Mouse (Mus musculus) cerebellum, adult 8-10 months (tissue): Measurements from ENCODE around the gene Specc1.

Experiments
- DNase-seq: peaks from one replicate; pipeline ENCODE4 v3.0.0; 2022

Gene Specc1

GRCm38 (mm10) chr11:62051487-62051886, 94.9 kb downstream of the Specc1 start:
- no peak for DNase-seq

GRCm38 (mm10) chr11:62053928-62054327, 97.4 kb downstream of the Specc1 start:
- no peak for DNase-seq

GRCm38 (mm10) chr11:62064565-62064964, 108.0 kb downstream of the Specc1 start:
- DNase-seq = no peak

- no peak for DNase-seq
These were observed 109.1 kb downstream of the Specc1 start for GRCm38 (mm10) chr11:62065655-62066054.

- no peak for DNase-seq
These were observed 113.0 kb downstream of the Specc1 start for GRCm38 (mm10) chr11:62069554-62069953.

- peak; percentile 57 for DNase-seq
These were observed 113.6 kb downstream of the Specc1 start for GRCm38 (mm10) chr11:62070206-62070605.

- DNase-seq = no peak
These were observed 115.8 kb downstream of the Specc1 start for GRCm38 (mm10) chr11:62072406-62072805.

- DNase-seq = no peak
These were observed 117.1 kb downstream of the Specc1 start for GRCm38 (mm10) chr11:62073575-62074140.

- DNase-seq = no peak
These were observed 118.0 kb downstream of the Specc1 start for GRCm38 (mm10) chr11:62074578-62074977.

- no peak for DNase-seq
These were observed 118.5 kb downstream of the Specc1 start for GRCm38 (mm10) chr11:62075071-62075470.

- no peak for DNase-seq
These were observed 119.0 kb downstream of the Specc1 start for GRCm38 (mm10) chr11:62075551-62075950.

GRCm38 (mm10) chr11:62076345-62077156, 120.0 kb downstream of the Specc1 start:
- DNase-seq = peak; percentile 70

- DNase-seq = no peak
These were observed 120.7 kb downstream of the Specc1 start for GRCm38 (mm10) chr11:62077157-62077865.

GRCm38 (mm10) chr11:62078371-62078770, 121.8 kb downstream of the Specc1 start:
- no peak for DNase-seq

GRCm38 (mm10) chr11:62079100-62079857, 122.7 kb downstream of the Specc1 start:
- DNase-seq = no peak

- no peak for DNase-seq
These were observed 123.9 kb downstream of the Specc1 start for GRCm38 (mm10) chr11:62080476-62080875.

- no peak for DNase-seq
These were observed 130.1 kb downstream of the Specc1 start for GRCm38 (mm10) chr11:62086648-62087047.

GRCm38 (mm10) chr11:62087051-62087450, 130.5 kb downstream of the Specc1 start:
- DNase-seq = no peak

- no peak for DNase-seq
These were observed 132.1 kb downstream of the Specc1 start for GRCm38 (mm10) chr11:62088651-62089050.

GRCm38 (mm10) chr11:62090321-62090720, 133.8 kb downstream of the Specc1 start:
- DNase-seq = no peak

GRCm38 (mm10) chr11:62103380-62103911, 146.9 kb downstream of the Specc1 start:
- no peak for DNase-seq

GRCm38 (mm10) chr11:62106401-62106871, 149.9 kb downstream of the Specc1 start:
- DNase-seq = no peak
